Mouse (Mus musculus) kidney, adult 2 months (tissue): ENCODE results near the gene Cd63.

ENCODE experiments used
- CTCF ChIP-seq: fragments of 200-500 bp; conservative IDR thresholded peaks from 2 replicates; pipeline ENCODE4 v1.5.1; 2011; ENCODE audit warnings: low read depth, mild to moderate bottlenecking, control low read depth, low read length, moderate library complexity, mixed read lengths; ENCODE audit not compliant: insufficient read depth, insufficient read length
- POLR2A ChIP-seq: fragments of 200-500 bp; IDR thresholded peaks from one replicate; pipeline ENCODE4 v1.6.1; 2011; ENCODE audit warnings: low read depth, low read length, control low read depth

DNA sequence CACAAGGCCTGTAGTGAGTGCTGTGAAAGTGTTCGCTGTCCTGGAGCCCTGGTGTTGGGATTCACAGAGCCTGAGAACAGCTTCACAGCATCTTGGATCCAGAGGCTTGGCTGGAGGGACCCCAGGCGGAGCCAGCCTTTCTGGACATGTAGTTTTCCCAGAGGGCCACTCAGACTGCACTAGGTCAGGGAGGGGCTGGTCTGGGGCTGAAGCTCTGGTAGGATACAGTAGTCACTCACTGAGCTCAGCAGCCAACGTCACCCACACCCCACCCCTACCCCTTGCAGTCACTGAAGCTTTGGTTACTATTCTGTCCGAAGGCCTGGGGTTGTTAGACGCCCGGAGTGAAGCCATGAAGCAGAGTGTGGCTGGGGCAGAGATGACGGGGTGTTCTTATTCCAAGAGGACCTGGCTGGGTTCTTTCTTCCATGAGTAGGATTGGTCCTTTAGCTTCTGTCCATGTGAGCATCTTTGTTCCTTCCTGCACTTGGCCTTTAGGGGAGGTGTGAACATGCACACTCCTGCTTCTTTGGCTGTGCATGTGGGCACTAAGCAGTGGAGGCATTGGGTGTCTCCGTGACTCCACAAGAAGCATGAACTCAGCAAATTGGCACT lies 35.1 kb downstream of the Cd63 start:
- no peak for TF ChIP-seq CTCF
- TF ChIP-seq POLR2A: no peak
